Mouse (Mus musculus): ENCODE measurements around the gene Gm10073. TPM values are rescaled to one million over a fixed set of nuclear protein-coding genes. Genes with fewer than 3 reads are reported as not detected.
A peak's percentile ranks its signal among the peaks of the same experiment; 100 is the strongest.
"Not testable (repeated sequence)": the region's sequence is repeated elsewhere in the genome, so short reads cannot be mapped to it uniquely, and the experiment has no call there.

Gene Gm10073
- polyA plus RNA-seq, 1 experiment: 34.0 TPM

GRCm38 (mm10) chr8:106597067-106597466 lies 23.8 kb upstream of the Gm10073 start:
- no peaks in the 10 kb centered on the region for H3K27me3 ChIP-seq (replicated peaks; ENCODE audit: control insufficient read depth, insufficient read depth, low read length)
- no peaks in the 10 kb centered on the region for H3K36me3 ChIP-seq (ENCODE audit: control insufficient read depth, insufficient read depth, low read length)
- H3K4me3 ChIP-seq (ENCODE audit: insufficient read depth, low read depth, low read length): no peak overlapping the region
- H3K27ac ChIP-seq (ENCODE audit: insufficient read depth, low read depth, low read length): no peak overlapping the region
- peaks cover 5% of the 10 kb centered on the region; the same call in 1 of the 2 replicates for H3K4me1 ChIP-seq (ENCODE audit: control insufficient read depth, insufficient read depth, low read length)
- DNase-seq: no peak
- no peak for TF ChIP-seq CTCF (conservative IDR thresholded peaks at IDR 0.05; ENCODE audit: insufficient read depth, insufficient read length, low read depth, low read length)
- TF ChIP-seq POLR2A (IDR thresholded peaks at IDR 0.05; ENCODE audit: low read depth, low read length): no peak
- WGBS: 98% methylated on average over 5 of the region's 5 CpGs

DNA sequence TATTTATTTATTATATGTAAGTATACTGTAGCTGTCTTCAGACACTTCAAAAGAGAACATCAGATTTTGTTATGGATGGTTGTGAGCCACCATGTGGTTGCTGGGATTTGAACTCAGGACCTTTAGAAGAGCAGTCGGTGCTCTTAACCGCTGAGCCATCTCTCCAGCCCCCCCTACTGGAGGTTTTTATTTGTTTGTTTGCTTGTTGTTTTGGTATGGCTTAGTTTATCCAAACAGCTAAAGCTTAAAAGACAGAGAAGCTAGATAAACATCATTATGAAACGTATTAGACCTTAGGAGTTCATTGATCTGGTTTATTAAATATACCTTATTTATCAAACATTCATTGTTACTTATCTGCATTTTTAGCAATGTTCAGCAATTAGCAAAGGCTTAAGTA lies 22.4 kb upstream of the Gm10073 start:
- DNase-seq; H3K4me1 ChIP-seq (ENCODE audit: control insufficient read depth, insufficient read depth, low read length); H3K27me3 ChIP-seq (replicated peaks; ENCODE audit: control insufficient read depth, insufficient read depth, low read length); H3K27ac ChIP-seq (ENCODE audit: insufficient read depth, low read depth, low read length); H3K36me3 ChIP-seq (ENCODE audit: control insufficient read depth, insufficient read depth, low read length); H3K4me3 ChIP-seq (ENCODE audit: insufficient read depth, low read depth, low read length): not testable (repeated sequence)
- WGBS: 93% methylated on average over 3 of the region's 3 CpGs

GRCm38 (mm10) chr8:106592458-106592857 lies 19.2 kb upstream of the Gm10073 start:
- Histone ChIP-seq H3K27ac (ENCODE audit: insufficient read depth, low read depth, low read length) (no peak overlapping the region), H3K27me3 (replicated peaks; ENCODE audit: control insufficient read depth, insufficient read depth, low read length) (no peaks in the 10 kb centered on the region), H3K36me3 (ENCODE audit: control insufficient read depth, insufficient read depth, low read length) (no peaks in the 10 kb centered on the region), H3K4me1 (ENCODE audit: control insufficient read depth, insufficient read depth, low read length) (peaks cover 4% of the 10 kb centered on the region; the same call in 1 of the 2 replicates), H3K4me3 (ENCODE audit: insufficient read depth, low read depth, low read length) (no peak overlapping the region)
- DNase-seq: no peak
- TF ChIP-seq CTCF (conservative IDR thresholded peaks at IDR 0.05; ENCODE audit: insufficient read depth, insufficient read length, low read depth, low read length) (no peak), POLR2A (IDR thresholded peaks at IDR 0.05; ENCODE audit: low read depth, low read length) (no peak)
- 38% methylated on average over 3 of the region's 3 CpGs for WGBS

- peak; percentile 63 for DNase-seq
- Histone ChIP-seq H3K27ac (ENCODE audit: insufficient read depth, low read depth, low read length) (no peak overlapping the region), H3K36me3 (ENCODE audit: control insufficient read depth, insufficient read depth, low read length) (no peaks in the 10 kb centered on the region), H3K4me3 (ENCODE audit: insufficient read depth, low read depth, low read length) (no peak overlapping the region), H3K4me1 (ENCODE audit: control insufficient read depth, insufficient read depth, low read length) (peaks cover 16% of the 10 kb centered on the region; the same call in 1 of the 2 replicates), H3K27me3 (replicated peaks; ENCODE audit: control insufficient read depth, insufficient read depth, low read length) (no peaks in the 10 kb centered on the region)
- WGBS: 18% methylated on average over 3 of the region's 3 CpGs
- no peak for TF ChIP-seq CTCF (conservative IDR thresholded peaks at IDR 0.05; ENCODE audit: insufficient read depth, insufficient read length, low read depth, low read length)
- TF ChIP-seq POLR2A (IDR thresholded peaks at IDR 0.05; ENCODE audit: low read depth, low read length): no peak
These were observed 15.5 kb upstream of the Gm10073 start for GRCm38 (mm10) chr8:106588443-106589431.

DNA sequence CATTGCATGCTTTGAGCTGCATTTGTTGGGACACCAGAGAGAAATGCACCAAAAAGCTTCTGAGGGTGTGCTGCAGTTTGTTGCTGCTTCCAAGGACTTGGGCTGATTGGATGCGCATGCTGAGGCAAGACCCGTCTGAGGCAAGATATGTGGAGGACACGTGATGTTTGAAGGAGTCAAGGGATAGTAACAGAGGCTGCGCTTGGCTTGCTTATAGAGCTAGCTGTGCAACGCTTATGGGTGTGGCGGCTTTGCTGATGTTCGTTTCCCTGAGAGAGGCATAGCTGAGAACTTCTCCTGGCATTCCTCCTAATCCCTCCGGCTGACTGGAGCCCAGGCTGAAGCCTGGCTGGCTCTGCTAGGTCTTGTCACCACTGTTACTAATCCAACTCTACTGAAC lies 13.6 kb upstream of the Gm10073 start:
- WGBS: 88% methylated on average over 8 of the region's 8 CpGs
- H3K4me3 ChIP-seq (ENCODE audit: insufficient read depth, low read depth, low read length): no peak overlapping the region
- H3K4me1 ChIP-seq (ENCODE audit: control insufficient read depth, insufficient read depth, low read length): peaks cover 17% of the 10 kb centered on the region; the same call in 1 of the 2 replicates
- H3K27me3 ChIP-seq (replicated peaks; ENCODE audit: control insufficient read depth, insufficient read depth, low read length): no peaks in the 10 kb centered on the region
- TF ChIP-seq POLR2A (IDR thresholded peaks at IDR 0.05; ENCODE audit: low read depth, low read length) (no peak), CTCF (conservative IDR thresholded peaks at IDR 0.05; ENCODE audit: insufficient read depth, insufficient read length, low read depth, low read length) (no peak)
- H3K27ac ChIP-seq (ENCODE audit: insufficient read depth, low read depth, low read length): no peak overlapping the region
- DNase-seq: no peak
- no peaks in the 10 kb centered on the region for H3K36me3 ChIP-seq (ENCODE audit: control insufficient read depth, insufficient read depth, low read length)

- 85% methylated on average over 3 of the region's 3 CpGs for WGBS
- DNase-seq: no peak
- no peak overlapping the region for H3K27ac ChIP-seq (ENCODE audit: insufficient read depth, low read depth, low read length)
- H3K36me3 ChIP-seq (ENCODE audit: control insufficient read depth, insufficient read depth, low read length): no peaks in the 10 kb centered on the region
- H3K4me1 ChIP-seq (ENCODE audit: control insufficient read depth, insufficient read depth, low read length): peaks cover 17% of the 10 kb centered on the region; the same call in 1 of the 2 replicates
- no peak for TF ChIP-seq CTCF (conservative IDR thresholded peaks at IDR 0.05; ENCODE audit: insufficient read depth, insufficient read length, low read depth, low read length)
- no peak for TF ChIP-seq POLR2A (IDR thresholded peaks at IDR 0.05; ENCODE audit: low read depth, low read length)
- no peaks in the 10 kb centered on the region for H3K27me3 ChIP-seq (replicated peaks; ENCODE audit: control insufficient read depth, insufficient read depth, low read length)
- no peak overlapping the region for H3K4me3 ChIP-seq (ENCODE audit: insufficient read depth, low read depth, low read length)
These were observed 12.4 kb upstream of the Gm10073 start for GRCm38 (mm10) chr8:106585671-106586037.

DNA sequence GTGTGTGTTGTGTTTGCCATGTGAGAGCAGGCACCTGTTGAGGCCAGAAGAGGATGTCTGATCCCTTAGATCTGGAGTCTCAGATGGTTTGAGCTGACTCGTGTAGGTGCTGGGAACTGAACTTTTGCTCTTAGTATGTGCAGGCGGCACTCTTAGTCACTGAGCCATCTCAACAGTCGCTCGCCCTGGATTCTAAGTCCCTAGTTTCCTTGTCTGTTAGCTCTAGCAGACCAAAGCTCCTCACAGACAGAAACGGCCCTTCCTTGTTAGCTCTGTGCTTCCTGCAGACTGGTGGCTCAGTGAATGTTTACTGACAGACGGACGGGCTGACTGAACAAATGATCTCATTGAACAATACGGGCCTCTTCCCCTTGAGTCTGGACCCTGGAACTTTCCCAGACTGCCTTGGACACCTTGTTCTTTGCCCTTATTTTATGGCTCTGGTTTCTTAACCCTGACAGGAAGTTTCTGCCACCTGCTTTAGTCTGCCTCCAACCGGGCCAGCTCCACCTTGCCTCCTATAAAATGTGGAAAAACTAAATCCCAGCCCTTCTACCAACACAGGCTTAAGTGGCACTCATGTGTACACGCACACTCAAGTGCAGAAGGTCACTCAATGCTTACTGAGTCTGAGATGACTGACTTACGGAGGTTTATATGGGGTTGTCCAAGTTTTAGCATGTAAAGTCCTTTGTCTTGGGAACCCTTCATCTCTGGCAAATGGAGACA lies 11.8 kb upstream of the Gm10073 start:
- no peaks in the 10 kb centered on the region for H3K36me3 ChIP-seq (ENCODE audit: control insufficient read depth, insufficient read depth, low read length)
- TF ChIP-seq POLR2A (IDR thresholded peaks at IDR 0.05; ENCODE audit: low read depth, low read length) (no peak), CTCF (conservative IDR thresholded peaks at IDR 0.05; ENCODE audit: insufficient read depth, insufficient read length, low read depth, low read length) (no peak)
- H3K27ac ChIP-seq (ENCODE audit: insufficient read depth, low read depth, low read length): 0 out of 2 replicates have a peak overlapping the region, but pooled peaks have one; percentile 21
- WGBS: 39% methylated on average over 11 of the region's 11 CpGs
- no peak overlapping the region for H3K4me3 ChIP-seq (ENCODE audit: insufficient read depth, low read depth, low read length)
- peak; percentile 71 for DNase-seq
- no peaks in the 10 kb centered on the region for H3K27me3 ChIP-seq (replicated peaks; ENCODE audit: control insufficient read depth, insufficient read depth, low read length)
- peaks cover 17% of the 10 kb centered on the region; the same call in 1 of the 2 replicates for H3K4me1 ChIP-seq (ENCODE audit: control insufficient read depth, insufficient read depth, low read length)

Measured in kidney, adult 2 months (tissue).